Mouse (Mus musculus) midbrain, embryonic 15.5 days (tissue): ENCODE measurements at regions not wholly inside any gene's neighbourhood (a gene's known extent, or its start where the extent isn't known, plus 50 kb on each side); places are given as distances from the start of the nearest gene placed in this dataset.

Source experiments
- ATAC-seq: fragments of 200-750 bp; cut with Nextera tagmentation; replicated peaks from 2 replicates; pipeline ENCODE4 v1.8.0; 2017; ENCODE audit warnings: moderate TSS enrichment
- H3K27ac ChIP-seq: fragments of 300-500 bp; sonication (generic); 2 replicates; pipeline ENCODE4 v1.5.1; 2015; ENCODE audit warnings: mild to moderate bottlenecking, inconsistent platforms
- H3K27me3 ChIP-seq: fragments of 300-500 bp; sonication (generic); replicated peaks from 2 replicates; pipeline ENCODE4 v1.6.1; 2015; ENCODE audit warnings: inconsistent platforms
- H3K36me3 ChIP-seq: fragments of 300-500 bp; sonication (generic); replicated peaks from 2 replicates; pipeline ENCODE4 v1.6.1; 2015; ENCODE audit warnings: inconsistent platforms
- H3K4me1 ChIP-seq: fragments of 300-500 bp; sonication (generic); 2 replicates; pipeline ENCODE4 v1.6.1; 2015; ENCODE audit warnings: inconsistent platforms
- H3K4me2 ChIP-seq: fragments of 300-500 bp; sonication (generic); 2 replicates; pipeline ENCODE4 v1.6.1; 2015; ENCODE audit warnings: inconsistent platforms, mild to moderate bottlenecking, moderate library complexity
- H3K4me3 ChIP-seq: fragments of 300-500 bp; sonication (generic); 2 replicates; pipeline ENCODE4 v1.5.1; 2015; ENCODE audit warnings: mild to moderate bottlenecking, inconsistent platforms
- H3K9ac ChIP-seq: fragments of 300-500 bp; sonication (generic); 2 replicates; pipeline ENCODE4 v1.6.1; 2015; ENCODE audit warnings: mild to moderate bottlenecking, inconsistent platforms
- H3K9me3 ChIP-seq: fragments of 300-500 bp; sonication (generic); 2 replicates; pipeline ENCODE4 v1.6.1; 2016; ENCODE audit warnings: inconsistent platforms
- WGBS: fragments of 180-500 bp; shearing (Covaris S2); methylation state at CpG from one replicate; pipeline ENCODE4 v1.1.7; 2015; ENCODE audit warnings: mixed read lengths; 5-methylcytosine and 5-hydroxymethylcytosine counted together

GRCm38 (mm10) chr17:68177835-68178234, 95.8 kb upstream of the L3mbtl4 start:
- Histone ChIP-seq H3K4me3 (no peak overlapping the region), H3K9me3 (no peaks in the 10 kb centered on the region), H3K4me1 (no peaks in the 10 kb centered on the region), H3K27me3 (no peaks in the 10 kb centered on the region), H3K4me2 (no peak overlapping the region), H3K36me3 (no peaks in the 10 kb centered on the region), H3K9ac (no peak overlapping the region), H3K27ac (no peak overlapping the region)
- ATAC-seq, result no peak
- WGBS, result 26% methylated on average over 2 of the region's 2 CpGs

DNA sequence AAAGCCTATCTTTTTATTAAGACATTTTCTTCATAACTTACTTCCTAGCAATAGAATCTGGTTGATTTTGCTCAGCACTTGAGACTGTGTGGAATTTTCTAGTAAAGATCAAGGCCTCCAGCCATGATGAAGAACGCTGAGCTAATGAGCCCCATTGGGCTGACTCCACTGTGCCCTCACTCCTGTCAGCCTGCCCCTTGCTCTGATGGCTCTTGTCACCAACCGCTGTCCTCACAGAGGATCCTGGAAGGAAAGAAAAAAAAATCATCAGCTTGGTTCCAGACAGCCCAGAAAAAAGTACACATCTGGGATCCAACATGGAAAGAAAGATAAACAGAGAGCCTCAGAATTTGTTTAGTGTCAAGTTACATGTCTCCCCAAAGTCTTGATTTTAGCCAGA, 88.2 kb upstream of the L3mbtl4 start:
- H3K4me2 ChIP-seq, result no peak overlapping the region
- no peak overlapping the region for H3K9ac ChIP-seq
- no peaks in the 10 kb centered on the region for H3K27me3 ChIP-seq
- H3K9me3 ChIP-seq, result no peaks in the 10 kb centered on the region
- H3K27ac ChIP-seq, result no peak overlapping the region
- ATAC-seq, result no peak
- no peak overlapping the region for H3K4me3 ChIP-seq
- 64% methylated on average over 2 of the region's 2 CpGs for WGBS
- 0 out of 2 replicates have a peak, but pooled peaks cover 3% of the 10 kb centered on the region for H3K4me1 ChIP-seq
- H3K36me3 ChIP-seq, result no peaks in the 10 kb centered on the region

GRCm38 (mm10) chr17:68189888-68190287, 83.7 kb upstream of the L3mbtl4 start:
- ATAC-seq, result peak; percentile 33; the same call in 1 of the 2 replicates
- no peak overlapping the region for H3K27ac ChIP-seq
- H3K4me2 ChIP-seq, result no peak overlapping the region
- no peaks in the 10 kb centered on the region for H3K36me3 ChIP-seq
- 69% methylated on average over 4 of the region's 4 CpGs for WGBS
- H3K4me3 ChIP-seq, result no peak overlapping the region
- no peaks in the 10 kb centered on the region for H3K9me3 ChIP-seq
- H3K4me1 ChIP-seq, result 0 out of 2 replicates have a peak, but pooled peaks cover 3% of the 10 kb centered on the region
- H3K27me3 ChIP-seq, result no peaks in the 10 kb centered on the region
- H3K9ac ChIP-seq, result no peak overlapping the region

- WGBS, result 73% methylated on average over 4 of the region's 4 CpGs
- Histone ChIP-seq H3K4me2 (no peak overlapping the region), H3K4me1 (0 out of 2 replicates have a peak, but pooled peaks cover 5% of the 10 kb centered on the region), H3K9me3 (no peaks in the 10 kb centered on the region), H3K27ac (no peak overlapping the region), H3K36me3 (no peaks in the 10 kb centered on the region), H3K27me3 (no peaks in the 10 kb centered on the region), H3K9ac (no peak overlapping the region), H3K4me3 (no peak overlapping the region)
- ATAC-seq, result no peak
Measured at GRCm38 (mm10) chr17:68205545-68205944, 68.1 kb upstream of the L3mbtl4 start.

- H3K9ac ChIP-seq, result no peak overlapping the region
- H3K27me3 ChIP-seq, result no peaks in the 10 kb centered on the region
- H3K4me2 ChIP-seq, result no peak overlapping the region
- peak; percentile 55 for ATAC-seq
- WGBS, result 41% methylated on average over 2 of the region's 2 CpGs
- H3K9me3 ChIP-seq, result no peaks in the 10 kb centered on the region
- no peak overlapping the region for H3K4me3 ChIP-seq
- no peak overlapping the region for H3K27ac ChIP-seq
- peaks cover 5% of the 10 kb centered on the region; the same call in 1 of the 2 replicates for H3K4me1 ChIP-seq
- H3K36me3 ChIP-seq, result no peaks in the 10 kb centered on the region
Measured at GRCm38 (mm10) chr17:68208837-68209236, 64.8 kb upstream of the L3mbtl4 start.

DNA sequence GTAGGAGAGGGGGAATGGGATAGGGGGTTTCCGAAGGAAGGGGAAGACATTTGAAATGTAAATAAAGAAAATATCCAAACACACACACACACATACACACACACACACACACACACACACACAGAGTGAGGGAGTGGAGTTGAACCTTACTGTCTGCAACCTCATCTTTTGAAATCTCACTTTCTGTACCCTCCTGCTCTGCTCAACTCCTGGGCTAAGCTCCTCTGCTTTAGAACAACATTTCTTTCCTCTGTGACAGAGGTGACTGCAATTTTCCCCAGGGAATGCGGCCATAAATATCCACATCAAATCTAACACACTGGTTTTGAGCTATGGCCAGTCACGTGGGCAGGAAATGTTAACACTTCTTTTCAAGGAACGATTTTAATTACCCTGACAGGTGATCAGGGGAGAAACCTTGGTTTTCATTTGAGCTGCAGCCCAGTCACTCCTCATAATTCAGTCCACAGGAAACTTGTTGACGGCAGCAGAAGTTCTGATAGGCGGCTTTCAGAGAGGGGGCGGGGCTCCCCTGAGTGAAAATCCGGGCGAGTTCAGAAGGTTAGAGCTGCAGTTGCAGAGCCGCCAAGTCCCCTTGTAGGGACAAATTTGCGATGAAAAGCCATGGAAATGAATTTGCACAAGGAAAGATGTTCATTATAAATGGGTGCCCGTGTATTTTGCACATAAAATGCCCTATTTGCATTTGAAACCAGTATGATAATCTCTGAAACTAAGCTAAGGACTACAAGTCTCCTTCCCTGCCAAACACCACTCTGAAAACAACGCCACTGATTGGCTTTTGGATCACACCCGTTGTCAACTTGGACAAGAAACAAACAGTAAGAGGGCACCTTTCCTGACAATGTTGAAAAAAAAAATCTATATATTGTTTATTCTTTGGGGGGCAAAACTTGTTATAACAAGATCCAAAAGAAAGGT, 63.0 kb upstream of the L3mbtl4 start:
- H3K27ac ChIP-seq, result no peak overlapping the region
- H3K9me3 ChIP-seq, result no peaks in the 10 kb centered on the region
- ATAC-seq, result peak; percentile 75
- WGBS, result 21% methylated on average over 14 of the region's 14 CpGs
- peak overlapping the region; percentile 30 for H3K4me2 ChIP-seq
- H3K36me3 ChIP-seq, result no peaks in the 10 kb centered on the region
- H3K9ac ChIP-seq, result no peak overlapping the region
- H3K4me1 ChIP-seq, result peaks cover 5% of the 10 kb centered on the region; the same call in 1 of the 2 replicates
- no peak overlapping the region for H3K4me3 ChIP-seq
- no peaks in the 10 kb centered on the region for H3K27me3 ChIP-seq

GRCm38 (mm10) chr17:68218246-68218645, 55.4 kb upstream of the L3mbtl4 start:
- H3K4me3 ChIP-seq, result no peak overlapping the region
- no peaks in the 10 kb centered on the region for H3K9me3 ChIP-seq
- H3K4me1 ChIP-seq, result no peaks in the 10 kb centered on the region
- H3K9ac ChIP-seq, result no peak overlapping the region
- no peaks in the 10 kb centered on the region for H3K36me3 ChIP-seq
- H3K27me3 ChIP-seq, result no peaks in the 10 kb centered on the region
- WGBS, result 81% methylated on average over 4 of the region's 4 CpGs
- ATAC-seq, result no peak
- H3K4me2 ChIP-seq, result no peak overlapping the region
- no peak overlapping the region for H3K27ac ChIP-seq

DNA sequence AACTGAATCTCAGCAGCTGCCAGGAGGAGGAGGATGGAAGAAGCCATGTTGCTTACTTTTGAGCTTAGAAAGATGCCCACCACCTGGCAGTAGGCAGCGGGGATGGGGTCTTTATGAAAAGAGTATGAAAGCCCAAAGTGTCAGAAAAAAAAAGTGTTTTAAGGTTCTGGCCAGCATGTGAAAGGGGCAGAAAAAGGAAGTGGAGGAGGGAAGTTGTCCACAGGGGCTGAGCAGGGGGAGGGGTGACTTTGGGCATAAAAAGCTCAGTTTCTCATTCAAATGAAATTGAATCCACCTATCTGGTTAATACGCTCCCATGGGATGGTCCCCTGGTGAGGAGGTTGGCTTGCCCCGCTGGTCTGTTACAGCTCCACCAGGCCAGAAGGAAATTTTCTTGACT, 50.4 kb upstream of the L3mbtl4 start:
- no peak overlapping the region for H3K4me2 ChIP-seq
- no peak overlapping the region for H3K9ac ChIP-seq
- no peaks in the 10 kb centered on the region for H3K4me1 ChIP-seq
- H3K27ac ChIP-seq, result no peak overlapping the region
- no peak overlapping the region for H3K4me3 ChIP-seq
- H3K36me3 ChIP-seq, result no peaks in the 10 kb centered on the region
- H3K9me3 ChIP-seq, result no peaks in the 10 kb centered on the region
- 76% methylated on average over 3 of the region's 3 CpGs for WGBS
- H3K27me3 ChIP-seq, result no peaks in the 10 kb centered on the region
- ATAC-seq, result no peak
